Mouse (Mus musculus) bone marrow macrophage, adult 2 months (primary cell): Measurements from ENCODE around the gene Sod1. TPM values are rescaled to one million over a fixed set of nuclear protein-coding genes. Genes with fewer than 3 reads are reported as not detected.

ENCODE experiments used
- H3K27ac ChIP-seq: 2 replicates; pipeline ENCODE4 v1.5.1; 2012; ENCODE audit warnings: low read depth, low read length; ENCODE audit not compliant: insufficient read depth
- H3K4me1 ChIP-seq: 2 replicates; pipeline ENCODE4 v1.6.1; 2012; ENCODE audit warnings: low read length; ENCODE audit not compliant: control insufficient read depth, insufficient read depth
- H3K4me3 ChIP-seq: 2 replicates; pipeline ENCODE4 v1.5.1; 2012; ENCODE audit warnings: mild to moderate bottlenecking, low read length, moderate library complexity; ENCODE audit not compliant: insufficient read depth
- CTCF ChIP-seq: IDR thresholded peaks from 2 replicates; pipeline ENCODE4 v1.5.1; 2012; ENCODE audit warnings: low read depth, mild to moderate bottlenecking, low read length, moderate library complexity
- POLR2A ChIP-seq: IDR thresholded peaks from 2 replicates; pipeline ENCODE4 v1.6.1; 2012; ENCODE audit warnings: mild to moderate bottlenecking, low read depth, low read length, borderline replicate concordance
- polyA plus RNA-seq: library from polyadenylated mRNA; stranded (reverse); fragments of >200 nt; gene quantifications from 2 replicates; pipeline ENCODE4 v1.2.4, GENCODE M21; 2012; ENCODE audit not compliant: missing spikeins, insufficient read depth, insufficient read length

The Sod1 gene
- 892 and 932 TPM in 2 replicates for polyA plus RNA-seq

- peaks cover 17% of the 10 kb centered on the region for H3K4me1 ChIP-seq
- TF ChIP-seq POLR2A (peak; percentile 95), CTCF (no peak)
- H3K4me3 ChIP-seq, result peak within 1 kb of the TSS; percentile 94
- peak within 1 kb of the TSS; percentile 81 for H3K27ac ChIP-seq
Measured at GRCm38 (mm10) chr16:90220026-90220891, at the start of gene Sod1. Gene Sod1, plus strand, starts transcription at chr16:90220754.

- H3K4me3 ChIP-seq, result no peak overlapping the region
- no peak overlapping the region for H3K27ac ChIP-seq
- H3K4me1 ChIP-seq, result peaks cover 3% of the 10 kb centered on the region
- TF ChIP-seq CTCF (no peak), POLR2A (no peak)
Measured at GRCm38 (mm10) chr16:90171416-90171815, 49.1 kb upstream of the Sod1 start.

- Histone ChIP-seq H3K4me1 (peaks cover 16% of the 10 kb centered on the region), H3K27ac (no peak overlapping the region), H3K4me3 (no peak overlapping the region)
- TF ChIP-seq CTCF (no peak), POLR2A (no peak)
Measured at GRCm38 (mm10) chr16:90176472-90176871, 44.1 kb upstream of the Sod1 start.

- TF ChIP-seq CTCF (no peak), POLR2A (no peak)
- Histone ChIP-seq H3K4me1 (peaks cover 16% of the 10 kb centered on the region), H3K4me3 (no peak overlapping the region), H3K27ac (peak overlapping the region; percentile 45)
Measured at GRCm38 (mm10) chr16:90177425-90177824, 43.1 kb upstream of the Sod1 start.

- Histone ChIP-seq H3K4me3 (no peak overlapping the region), H3K4me1 (peaks cover 16% of the 10 kb centered on the region), H3K27ac (no peak overlapping the region)
- TF ChIP-seq CTCF (no peak), POLR2A (no peak)
Measured at GRCm38 (mm10) chr16:90178404-90178803, 42.1 kb upstream of the Sod1 start.

- Histone ChIP-seq H3K4me1 (peaks cover 16% of the 10 kb centered on the region), H3K4me3 (no peak overlapping the region), H3K27ac (no peak overlapping the region)
- TF ChIP-seq CTCF, result no peak
- no peak for TF ChIP-seq POLR2A
Measured at GRCm38 (mm10) chr16:90179892-90180291, 40.7 kb upstream of the Sod1 start.

GRCm38 (mm10) chr16:90180975-90181374 is 39.6 kb upstream of the Sod1 start:
- Histone ChIP-seq H3K27ac (no peak overlapping the region), H3K4me3 (no peak overlapping the region), H3K4me1 (peaks cover 16% of the 10 kb centered on the region)
- TF ChIP-seq POLR2A (no peak), CTCF (no peak)

GRCm38 (mm10) chr16:90181673-90182072 is 38.9 kb upstream of the Sod1 start:
- Histone ChIP-seq H3K4me3 (no peak overlapping the region), H3K4me1 (peaks cover 11% of the 10 kb centered on the region), H3K27ac (no peak overlapping the region)
- no peak for TF ChIP-seq POLR2A
- TF ChIP-seq CTCF, result no peak

- no peak overlapping the region for H3K27ac ChIP-seq
- no peak overlapping the region for H3K4me3 ChIP-seq
- H3K4me1 ChIP-seq, result peaks cover 3% of the 10 kb centered on the region
- TF ChIP-seq POLR2A (no peak), CTCF (no peak)
Measured at GRCm38 (mm10) chr16:90184135-90184534, 36.4 kb upstream of the Sod1 start.

- TF ChIP-seq POLR2A (no peak), CTCF (peak; percentile 72)
- Histone ChIP-seq H3K4me3 (no peak overlapping the region), H3K4me1 (no peaks in the 10 kb centered on the region), H3K27ac (no peak overlapping the region)
Measured at GRCm38 (mm10) chr16:90185928-90186588, 34.5 kb upstream of the Sod1 start.
